Mouse (Mus musculus) liver, postnatal 0 days (tissue): ENCODE results near the gene Trim6. TPM values are rescaled to one million over a fixed set of nuclear protein-coding genes. Genes with fewer than 3 reads are reported as not detected.

Source experiments
- ATAC-seq: fragments of 200-750 bp; cut with Nextera tagmentation; 2 replicates; pipeline ENCODE4 v1.8.0; 2017; ENCODE audit warnings: mild to moderate bottlenecking, moderate library complexity
- DNase-seq: peaks from one replicate; pipeline ENCODE4 v3.0.0-alpha.2; 2016
- H3K27ac ChIP-seq: fragments of 300-500 bp; sonication (generic); 2 replicates; pipeline ENCODE4 v1.5.1; 2014; ENCODE audit warnings: antibody characterized with exemption, moderate library complexity, mild to moderate bottlenecking, low read depth
- H3K27me3 ChIP-seq: fragments of 300-500 bp; sonication (generic); 2 replicates; pipeline ENCODE4 v1.6.1; 2014; ENCODE audit warnings: low read length, control low read depth, mixed read lengths; ENCODE audit not compliant: insufficient read depth
- H3K36me3 ChIP-seq: fragments of 300-500 bp; sonication (generic); replicated peaks from 2 replicates; pipeline ENCODE4 v1.6.1; 2014; ENCODE audit warnings: mild to moderate bottlenecking, control low read depth, low read length, moderate library complexity, mixed read lengths; ENCODE audit not compliant: insufficient read depth
- H3K4me1 ChIP-seq: fragments of 300-500 bp; sonication (generic); 2 replicates; pipeline ENCODE4 v1.6.1; 2014; ENCODE audit warnings: antibody characterized with exemption, mild to moderate bottlenecking, control low read depth; ENCODE audit not compliant: insufficient read depth
- H3K4me2 ChIP-seq: fragments of 300-500 bp; sonication (generic); 2 replicates; pipeline ENCODE4 v1.6.1; 2014; ENCODE audit warnings: low read depth, mild to moderate bottlenecking, low read length, moderate library complexity, mixed read lengths
- H3K4me3 ChIP-seq: fragments of 300-500 bp; sonication (generic); 2 replicates; pipeline ENCODE4 v1.5.1; 2014; ENCODE audit warnings: low read depth, low read length
- H3K9ac ChIP-seq: fragments of 300-500 bp; sonication (generic); replicated peaks from 2 replicates; pipeline ENCODE4 v1.6.1; 2014; ENCODE audit warnings: mild to moderate bottlenecking, moderate library complexity
- H3K9me3 ChIP-seq: fragments of 300-500 bp; sonication (generic); 2 replicates; pipeline ENCODE4 v1.6.1; 2016; ENCODE audit warnings: mild to moderate bottlenecking, control low read depth, low read length, mixed read lengths
- CTCF ChIP-seq: sonication (generic); IDR thresholded peaks from 2 replicates; pipeline ENCODE4 v1.5.1; 2016; ENCODE audit warnings: antibody characterized with exemption, low read depth
- EP300 ChIP-seq: IDR thresholded peaks from 2 replicates; pipeline ENCODE4 v1.6.1; 2016; ENCODE audit warnings: antibody characterized with exemption, low read depth, mild to moderate bottlenecking
- WGBS: fragments of 180-500 bp; shearing (Covaris S2); extraction: QIAGEN DNeasy Blood & Tissue Kit; methylation state at CpG from one replicate; pipeline ENCODE4 v1.1.7; 2014; ENCODE audit not compliant: insufficient replicate concordance; 5-methylcytosine and 5-hydroxymethylcytosine counted together
- polyA plus RNA-seq: library from polyadenylated mRNA; unstranded; fragments of >200 nt; fragmentation: Nextera tagmentation; extraction: Ambion mirVana; gene quantifications from 2 replicates; pipeline ENCODE4 v1.2.1, GENCODE M21; 2015

Gene Trim6
- polyA plus RNA-seq, 1 experiment from 2014 or later, result 0.27 TPM

GRCm38 (mm10) chr7:104191275-104191674 is 27.3 kb upstream of the Trim6 start:
- TF ChIP-seq EP300 (no peak), CTCF (0 out of 2 replicates have a peak, but pooled peaks have one; percentile 4)
- H3K27me3 ChIP-seq, result no peaks in the 10 kb centered on the region
- no peak overlapping the region for H3K9ac ChIP-seq
- ATAC-seq (no peak), DNase-seq (no peak)
- H3K27ac ChIP-seq, result no peak overlapping the region
- H3K4me3 ChIP-seq, result no peak overlapping the region
- no peaks in the 10 kb centered on the region for H3K9me3 ChIP-seq
- no peaks in the 10 kb centered on the region for H3K4me1 ChIP-seq
- H3K36me3 ChIP-seq, result no peaks in the 10 kb centered on the region
- 35% methylated on average over 9 of the region's 9 CpGs for WGBS
- H3K4me2 ChIP-seq, result no peak overlapping the region

- Histone ChIP-seq H3K36me3 (no peaks in the 10 kb centered on the region), H3K4me2 (no peak within 1 kb of the TSS), H3K27me3 (no peaks in the 10 kb centered on the region), H3K9ac (no peak within 1 kb of the TSS), H3K4me3 (no peak within 1 kb of the TSS), H3K4me1 (no peaks in the 10 kb centered on the region), H3K9me3 (no peaks in the 10 kb centered on the region), H3K27ac (no peak within 1 kb of the TSS)
- DNase-seq (no peak), ATAC-seq (no peak)
- no peak for TF ChIP-seq CTCF
- no peak for TF ChIP-seq EP300
- 78% methylated on average over 6 of the region's 6 CpGs for WGBS
Observed at GRCm38 (mm10) chr7:104195885-104196284, 22.7 kb upstream of the Trim6 start, which contains the start of gene Olfr649. Gene Olfr649, minus strand, starts transcription at chr7:104195985.

GRCm38 (mm10) chr7:104199822-104200221 is 18.8 kb upstream of the Trim6 start:
- Histone ChIP-seq H3K9ac (no peak overlapping the region), H3K4me3 (no peak overlapping the region), H3K4me1 (no peaks in the 10 kb centered on the region), H3K36me3 (no peaks in the 10 kb centered on the region), H3K27ac (no peak overlapping the region), H3K9me3 (no peaks in the 10 kb centered on the region), H3K4me2 (no peak overlapping the region), H3K27me3 (no peaks in the 10 kb centered on the region)
- TF ChIP-seq CTCF (peak; percentile 99), EP300 (no peak)
- WGBS, result 2% methylated on average over 5 of the region's 5 CpGs
- peak; percentile 78 for ATAC-seq
- peak; percentile 82 for DNase-seq

- H3K9me3 ChIP-seq, result no peaks in the 10 kb centered on the region
- H3K9ac ChIP-seq, result no peak overlapping the region
- WGBS, result 61% methylated on average over 7 of the region's 7 CpGs
- TF ChIP-seq EP300, result no peak
- no peak for TF ChIP-seq CTCF
- 0 out of 2 replicates have a peak overlapping the region, but pooled peaks have one; percentile 24 for H3K27ac ChIP-seq
- DNase-seq (peak; percentile 20), ATAC-seq (peak; percentile 62)
- no peak overlapping the region for H3K4me3 ChIP-seq
- no peaks in the 10 kb centered on the region for H3K4me1 ChIP-seq
- H3K4me2 ChIP-seq, result no peak overlapping the region
- H3K36me3 ChIP-seq, result no peaks in the 10 kb centered on the region
- no peaks in the 10 kb centered on the region for H3K27me3 ChIP-seq
Observed at GRCm38 (mm10) chr7:104206197-104206596, 12.4 kb upstream of the Trim6 start.

DNA sequence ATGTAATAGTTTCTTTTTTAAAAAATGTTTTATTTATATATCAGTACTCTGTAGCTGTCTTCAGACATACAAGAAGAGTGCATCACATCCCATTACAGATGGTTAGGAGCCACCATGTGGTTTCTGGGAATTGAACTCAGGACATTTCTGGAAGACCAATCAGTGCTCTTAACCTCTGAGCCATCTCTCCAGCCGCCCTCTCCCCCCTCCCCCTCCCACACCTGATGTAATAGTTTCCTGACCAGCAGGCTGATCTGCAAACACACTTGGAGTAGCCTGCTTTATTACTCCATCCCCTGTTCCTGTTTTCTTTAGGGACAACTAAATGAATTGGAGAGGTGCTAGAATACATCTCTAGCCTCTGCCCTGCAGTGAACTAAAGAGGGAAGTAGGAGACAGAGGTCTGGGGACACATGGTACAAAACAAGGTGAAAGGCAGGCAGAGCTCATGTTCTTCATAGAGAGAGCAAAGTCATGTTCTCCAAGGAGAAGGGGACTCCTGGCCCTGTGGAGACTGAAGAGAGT is 2.5 kb upstream of the Trim6 start:
- TF ChIP-seq CTCF (no peak), EP300 (no peak)
- DNase-seq, result peak; percentile 30
- H3K4me3 ChIP-seq, result no peak overlapping the region

GRCm38 (mm10) chr7:104217881-104218280 is 712 bp upstream of the Trim6 start:
- Histone ChIP-seq H3K27ac (no peak overlapping the region), H3K4me1 (peaks cover 4% of the 10 kb centered on the region), H3K36me3 (no peaks in the 10 kb centered on the region), H3K27me3 (no peaks in the 10 kb centered on the region), H3K4me3 (no peak overlapping the region), H3K4me2 (no peak overlapping the region), H3K9me3 (no peaks in the 10 kb centered on the region), H3K9ac (no peak overlapping the region)
- DNase-seq, result no peak
- no peak for ATAC-seq
- no peak for TF ChIP-seq CTCF
- TF ChIP-seq EP300, result no peak
- WGBS, result 43% methylated on average over 2 of the region's 2 CpGs

More for the DNA sequence above, 2.5 kb upstream of the Trim6 start:
- Histone ChIP-seq H3K9me3 (no peaks in the 10 kb centered on the region), H3K4me1 (peaks cover 4% of the 10 kb centered on the region), H3K27ac (no peak overlapping the region; the same call in 1 of the 2 replicates), H3K4me2 (no peak overlapping the region), H3K9ac (no peak overlapping the region), H3K27me3 (no peaks in the 10 kb centered on the region), H3K36me3 (no peaks in the 10 kb centered on the region)
- peak; percentile 24 for ATAC-seq
- 17% methylated on average over 1 of the region's 1 CpGs for WGBS
